Mouse (Mus musculus) splenic B cell, adult 2 months (primary cell): ENCODE results near the gene Adamts18.

Experiments
- DNase-seq: peaks from one replicate; pipeline ENCODE4 v3.0.0-alpha.2; 2011; ENCODE audit warnings: low read depth, low spot score
- H3K27me3 ChIP-seq: 2 replicates; pipeline ENCODE4 v1.6.1; 2012; ENCODE audit warnings: mild to moderate bottlenecking, low read length, moderate library complexity, mixed read lengths; ENCODE audit not compliant: control insufficient read depth, poor library complexity, insufficient read depth, severe bottlenecking
- H3K36me3 ChIP-seq: 2 replicates; pipeline ENCODE4 v1.6.1; 2012; ENCODE audit warnings: mild to moderate bottlenecking, low read length, moderate library complexity, mixed read lengths; ENCODE audit not compliant: control insufficient read depth, poor library complexity, insufficient read depth, severe bottlenecking

Adamts18 gene

GRCm38 (mm10) chr8:113848653-113849135 is at the start of gene Adamts18:
Gene Adamts18 (minus strand): TSS chr8:113848738.
- Histone ChIP-seq H3K27me3 (no peaks in the 10 kb centered on the region), H3K36me3 (no peaks in the 10 kb centered on the region)
- DNase-seq = no peak

GRCm38 (mm10) chr8:113896446-113896845 is 47.9 kb upstream of the Adamts18 start:
- no peak for DNase-seq
- H3K27me3 ChIP-seq = no peaks in the 10 kb centered on the region

GRCm38 (mm10) chr8:113891376-113891775 is 42.8 kb upstream of the Adamts18 start:
- no peak for DNase-seq
- H3K27me3 ChIP-seq = no peaks in the 10 kb centered on the region
- H3K36me3 ChIP-seq = no peaks in the 10 kb centered on the region

More at GRCm38 (mm10) chr8:113896446-113896845, 47.9 kb upstream of the Adamts18 start:
- H3K36me3 ChIP-seq = no peaks in the 10 kb centered on the region

GRCm38 (mm10) chr8:113886509-113886908 is 38.0 kb upstream of the Adamts18 start:
- no peak for DNase-seq
- H3K36me3 ChIP-seq = no peaks in the 10 kb centered on the region
- H3K27me3 ChIP-seq = no peaks in the 10 kb centered on the region

- no peaks in the 10 kb centered on the region for H3K36me3 ChIP-seq
- DNase-seq = no peak
- H3K27me3 ChIP-seq = no peaks in the 10 kb centered on the region
These were observed 36.6 kb upstream of the Adamts18 start for GRCm38 (mm10) chr8:113885101-113885500.

- no peak for DNase-seq
- Histone ChIP-seq H3K27me3 (no peaks in the 10 kb centered on the region), H3K36me3 (no peaks in the 10 kb centered on the region)
These were observed 35.5 kb upstream of the Adamts18 start for GRCm38 (mm10) chr8:113883994-113884393.

- Histone ChIP-seq H3K27me3 (no peaks in the 10 kb centered on the region), H3K36me3 (no peaks in the 10 kb centered on the region)
- DNase-seq = no peak
These were observed 34.0 kb upstream of the Adamts18 start for GRCm38 (mm10) chr8:113882558-113882957.

GRCm38 (mm10) chr8:113878411-113879006 is 30.0 kb upstream of the Adamts18 start:
- H3K27me3 ChIP-seq = no peaks in the 10 kb centered on the region
- no peaks in the 10 kb centered on the region for H3K36me3 ChIP-seq
- DNase-seq = no peak

GRCm38 (mm10) chr8:113873446-113874120 is 25.0 kb upstream of the Adamts18 start:
- Histone ChIP-seq H3K36me3 (no peaks in the 10 kb centered on the region), H3K27me3 (no peaks in the 10 kb centered on the region)
- no peak for DNase-seq

GRCm38 (mm10) chr8:113872436-113872835 is 23.9 kb upstream of the Adamts18 start:
- Histone ChIP-seq H3K36me3 (no peaks in the 10 kb centered on the region), H3K27me3 (no peaks in the 10 kb centered on the region)
- no peak for DNase-seq

GRCm38 (mm10) chr8:113866530-113866929 is 18.0 kb upstream of the Adamts18 start:
- DNase-seq = no peak
- Histone ChIP-seq H3K27me3 (no peaks in the 10 kb centered on the region), H3K36me3 (no peaks in the 10 kb centered on the region)

- Histone ChIP-seq H3K36me3 (no peaks in the 10 kb centered on the region), H3K27me3 (no peaks in the 10 kb centered on the region)
- DNase-seq = no peak
These were observed 17.0 kb upstream of the Adamts18 start for GRCm38 (mm10) chr8:113865326-113866093.

GRCm38 (mm10) chr8:113859890-113860683 is 11.5 kb upstream of the Adamts18 start:
- DNase-seq = no peak
- no peaks in the 10 kb centered on the region for H3K27me3 ChIP-seq
- H3K36me3 ChIP-seq = no peaks in the 10 kb centered on the region

- no peak for DNase-seq
- Histone ChIP-seq H3K36me3 (no peaks in the 10 kb centered on the region), H3K27me3 (no peaks in the 10 kb centered on the region)
These were observed 10.3 kb upstream of the Adamts18 start for GRCm38 (mm10) chr8:113858801-113859200.
